Mouse (Mus musculus) stomach, embryonic 15.5 days (tissue): ENCODE data around the gene Bmyc. TPM values are rescaled to one million over a fixed set of nuclear protein-coding genes. Genes with fewer than 3 reads are reported as not detected.
"Not testable (repeated sequence)": the region's sequence is repeated elsewhere in the genome, so short reads cannot be mapped to it uniquely, and the experiment has no call there.

Experiments used
- ATAC-seq: fragments of 200-750 bp; cut with Nextera tagmentation; 2 replicates; pipeline ENCODE4 v1.8.0; 2017; ENCODE audit warnings: low read depth, moderate number of reproducible peaks, moderate TSS enrichment; ENCODE audit not compliant: insufficient read depth, low FRiP score
- H3K27ac ChIP-seq: fragments of 300-500 bp; sonication (generic); 2 replicates; pipeline ENCODE4 v1.5.1; 2015; ENCODE audit warnings: mild to moderate bottlenecking, inconsistent platforms
- H3K27me3 ChIP-seq: fragments of 300-500 bp; sonication (generic); replicated peaks from 2 replicates; pipeline ENCODE4 v1.6.1; 2015; ENCODE audit warnings: inconsistent platforms
- H3K36me3 ChIP-seq: fragments of 300-500 bp; sonication (generic); 2 replicates; pipeline ENCODE4 v1.6.1; 2015; ENCODE audit warnings: inconsistent platforms
- H3K4me1 ChIP-seq: fragments of 300-500 bp; sonication (generic); 2 replicates; pipeline ENCODE4 v1.6.1; 2015; ENCODE audit warnings: inconsistent platforms
- H3K4me2 ChIP-seq: fragments of 300-500 bp; sonication (generic); 2 replicates; pipeline ENCODE4 v1.6.1; 2015; ENCODE audit warnings: mild to moderate bottlenecking, inconsistent platforms
- H3K4me3 ChIP-seq: fragments of 300-500 bp; sonication (generic); replicated peaks from 2 replicates; pipeline ENCODE4 v1.5.1; 2015; ENCODE audit warnings: inconsistent platforms
- H3K9ac ChIP-seq: fragments of 300-500 bp; sonication (generic); 2 replicates; pipeline ENCODE4 v1.6.1; 2015; ENCODE audit warnings: inconsistent platforms
- H3K9me3 ChIP-seq: fragments of 300-500 bp; sonication (generic); 2 replicates; pipeline ENCODE4 v1.6.1; 2016; ENCODE audit warnings: inconsistent platforms
- WGBS: fragments of 180-500 bp; shearing (Covaris S2); methylation state at CpG from one replicate; pipeline ENCODE4 v1.1.7; 2015; 5-methylcytosine and 5-hydroxymethylcytosine counted together
- polyA plus RNA-seq: library from polyadenylated mRNA; unstranded; fragments of >200 nt; fragmentation: Nextera tagmentation; extraction: Ambion mirVana; gene quantifications from 2 replicates; pipeline ENCODE4 v1.2.1, GENCODE M21; 2015

Bmyc gene
- polyA plus RNA-seq, 1 experiment from 2014 or later: 83.4 TPM

DNA sequence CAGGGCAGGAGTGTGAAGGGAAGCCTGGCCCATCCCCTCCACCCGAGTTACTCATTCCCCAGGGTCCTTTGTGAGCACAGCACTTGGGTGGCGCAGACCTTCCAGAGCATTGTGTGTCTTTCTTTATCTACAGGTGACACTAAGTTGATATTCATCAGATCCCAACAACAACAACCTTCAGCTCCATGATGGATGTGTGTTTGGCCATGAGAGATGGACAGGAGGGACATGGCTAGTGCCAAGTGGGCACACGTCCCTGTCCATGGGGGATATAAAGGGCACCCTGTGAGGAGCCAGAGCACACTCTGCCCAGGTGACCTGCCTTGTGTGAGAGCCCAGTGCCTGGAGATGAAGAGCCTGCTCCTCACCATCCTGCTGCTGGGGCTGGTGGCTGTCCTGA, 30.2 kb downstream of the Bmyc start, which contains the start of gene Obp2b:
TSS of gene Obp2b (plus strand) at position 301 of the 400 bp plus-strand sequence.
- 65% methylated on average over 3 of the region's 3 CpGs for WGBS
- not testable (repeated sequence) for H3K36me3 ChIP-seq, ATAC-seq, H3K9me3 ChIP-seq, H3K27me3 ChIP-seq, H3K4me1 ChIP-seq, H3K4me3 ChIP-seq, H3K4me2 ChIP-seq, H3K27ac ChIP-seq, H3K9ac ChIP-seq

DNA sequence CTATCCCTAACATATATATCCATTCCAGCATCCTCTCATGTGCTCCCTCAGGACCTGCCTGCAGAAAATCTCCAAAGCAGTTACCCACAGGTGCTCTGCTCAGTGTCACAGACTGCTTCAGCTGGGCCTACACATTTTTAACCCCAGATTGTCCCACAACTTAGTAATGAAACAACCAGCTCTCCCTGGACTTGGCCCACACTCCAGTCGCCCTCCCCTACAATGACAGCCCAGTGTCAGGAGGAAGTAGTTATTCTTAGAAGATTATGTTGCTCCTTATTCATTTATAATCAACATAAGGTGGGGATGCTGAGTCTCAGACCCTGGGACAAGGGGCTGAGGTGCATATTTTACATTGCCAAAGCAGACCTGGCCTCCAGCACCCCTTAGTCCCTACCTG, 35.1 kb downstream of the Bmyc start:
- H3K36me3 ChIP-seq: no peaks in the 10 kb centered on the region
- 72% methylated on average over 1 of the region's 1 CpGs for WGBS
- no peak overlapping the region for H3K27ac ChIP-seq
- no peak for ATAC-seq
- no peaks in the 10 kb centered on the region for H3K9me3 ChIP-seq
- H3K4me1 ChIP-seq: no peaks in the 10 kb centered on the region
- no peak overlapping the region for H3K4me3 ChIP-seq
- H3K4me2 ChIP-seq: no peak overlapping the region
- no peaks in the 10 kb centered on the region for H3K27me3 ChIP-seq
- no peak overlapping the region for H3K9ac ChIP-seq

DNA sequence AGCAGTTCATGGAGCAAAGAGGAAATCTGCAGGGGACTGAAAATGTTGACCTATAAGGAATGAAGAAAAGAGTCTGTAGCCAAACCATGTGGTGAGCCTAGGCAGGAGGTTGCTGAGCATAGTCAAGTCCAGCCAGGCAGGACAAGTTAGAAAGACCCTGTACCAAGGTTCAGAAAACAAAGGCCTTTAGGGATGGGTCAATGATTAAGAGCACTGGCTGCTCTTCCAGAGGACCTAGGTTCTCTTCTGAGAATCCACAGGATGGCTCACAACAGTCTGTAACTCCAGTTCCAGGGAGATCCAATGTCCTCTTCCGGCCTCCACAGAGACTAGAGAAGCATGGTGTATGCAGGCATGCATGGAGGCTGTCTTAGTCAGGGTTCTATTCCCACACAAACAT, 47.7 kb downstream of the Bmyc start:
- H3K36me3 ChIP-seq: no peaks in the 10 kb centered on the region
- no peaks in the 10 kb centered on the region for H3K4me1 ChIP-seq
- H3K9me3 ChIP-seq: no peaks in the 10 kb centered on the region
- no peaks in the 10 kb centered on the region for H3K27me3 ChIP-seq
- no peak overlapping the region for H3K4me3 ChIP-seq
- ATAC-seq: no peak
- H3K9ac ChIP-seq: no peak overlapping the region
- 86% methylated on average over 1 of the region's 1 CpGs for WGBS
- no peak overlapping the region for H3K4me2 ChIP-seq
- no peak overlapping the region for H3K27ac ChIP-seq

Other genes starting within 250 kb of the Bmyc start
- gene Clic3, start 249.9 kb upstream of the Bmyc start, polyA plus RNA-seq: 11.9 and 26.5 TPM in 2 replicates
- 35.3 and 37.4 TPM in 2 replicates for gene Paxx, start 245.6 kb upstream of the Bmyc start, polyA plus RNA-seq
- 6.8 and 7.5 TPM in 2 replicates for gene Ptgds, start 236.7 kb upstream of the Bmyc start, polyA plus RNA-seq
- gene Lcn12, start 212.8 kb upstream of the Bmyc start, polyA plus RNA-seq: not detected in 2 replicates
- gene Fbxw5, start 206.0 kb upstream of the Bmyc start, polyA plus RNA-seq: 64.4 and 71.4 TPM in 2 replicates
- gene C8g, start 205.0 kb upstream of the Bmyc start, polyA plus RNA-seq: 8.3 and 8.6 TPM in 2 replicates
- 29.4 and 31.2 TPM in 2 replicates for gene Traf2, start 159.8 kb upstream of the Bmyc start, polyA plus RNA-seq
- gene Edf1, start 148.9 kb upstream of the Bmyc start, polyA plus RNA-seq: 371 and 375 TPM in 2 replicates
- gene Mamdc4, start 131.9 kb upstream of the Bmyc start, polyA plus RNA-seq: 74.5 and 104 TPM in 2 replicates
- 144 and 151 TPM in 2 replicates for gene Phpt1, start 131.5 kb upstream of the Bmyc start, polyA plus RNA-seq
- 1.0 and 1.1 TPM in 2 replicates for gene Ajm1, start 125.0 kb upstream of the Bmyc start, polyA plus RNA-seq
- gene Rabl6, start 98.2 kb upstream of the Bmyc start, polyA plus RNA-seq: 64.2 and 65.6 TPM in 2 replicates
- 0.19 and 0.21 TPM in 2 replicates for gene Ccdc183, start 89.1 kb upstream of the Bmyc start, polyA plus RNA-seq
- gene Tmem141, start 84.7 kb upstream of the Bmyc start, polyA plus RNA-seq: 24.3 and 25.0 TPM in 2 replicates
- 4.0 and 6.2 TPM in 2 replicates for gene Fcna, start 78.7 kb upstream of the Bmyc start, polyA plus RNA-seq
- not detected in 2 replicates for gene Lcn8, start 53.6 kb upstream of the Bmyc start, polyA plus RNA-seq
- gene Lcn5, start 48.8 kb upstream of the Bmyc start, polyA plus RNA-seq: not detected in 2 replicates
- not detected in 2 replicates for gene Lcn6, start 30.0 kb upstream of the Bmyc start, polyA plus RNA-seq
- not detected in 2 replicates for gene Lcn10, start 24.0 kb upstream of the Bmyc start, polyA plus RNA-seq
- not detected in 2 replicates for gene Obp2a, start 6.7 kb upstream of the Bmyc start, polyA plus RNA-seq
- gene Obp2b, start 30.3 kb downstream of the Bmyc start, polyA plus RNA-seq: not detected in 2 replicates
- gene Lcn3, start 58.8 kb downstream of the Bmyc start, polyA plus RNA-seq: not detected in 2 replicates
- not detected in 2 replicates for gene Lcn11, start 70.3 kb downstream of the Bmyc start, polyA plus RNA-seq
- gene Gm13539, start 75.5 kb downstream of the Bmyc start, polyA plus RNA-seq: not detected in 2 replicates
- gene Glt6d1, start 109.1 kb downstream of the Bmyc start, polyA plus RNA-seq: not detected in 2 replicates
- gene Lcn9, start 116.4 kb downstream of the Bmyc start, polyA plus RNA-seq: not detected in 2 replicates
- gene Sohlh1, start 140.5 kb downstream of the Bmyc start, polyA plus RNA-seq: not detected in 2 replicates
- gene Kcnt1, start 157.0 kb downstream of the Bmyc start, polyA plus RNA-seq: 0.39 and 0.62 TPM in 2 replicates